Mouse (Mus musculus) heart, adult 2 months (tissue): Measurements from ENCODE around the gene Glt6d1. TPM values are rescaled to one million over a fixed set of nuclear protein-coding genes. Genes with fewer than 3 reads are reported as not detected.
A peak's percentile ranks its signal among the peaks of the same experiment; 100 is the strongest.
"Not testable (repeated sequence)": the region's sequence is repeated elsewhere in the genome, so short reads cannot be mapped to it uniquely, and the experiment has no call there.

ENCODE experiments used
- DNase-seq, 2 experiments: peaks; one replicate each; pipeline ENCODE4 v3.0.0; 2021
- H3K27ac ChIP-seq: fragments of 200-600 bp; 2 replicates; pipeline ENCODE4 v1.8.1; 2022
- H3K27me3 ChIP-seq: fragments of 200-500 bp; 2 replicates; pipeline ENCODE4 v1.6.1; 2012; ENCODE audit warnings: mild to moderate bottlenecking, low read length, inconsistent platforms, mixed read lengths; ENCODE audit not compliant: control insufficient read depth, insufficient read depth
- H3K36me3 ChIP-seq: fragments of 200-500 bp; 2 replicates; pipeline ENCODE4 v1.6.1; 2012; ENCODE audit warnings: low read length, inconsistent platforms; ENCODE audit not compliant: control insufficient read depth, insufficient read depth
- H3K4me1 ChIP-seq: fragments of 200-500 bp; 2 replicates; pipeline ENCODE4 v1.6.1; 2011; ENCODE audit warnings: low read length; ENCODE audit not compliant: control insufficient read depth, insufficient read depth
- H3K4me3 ChIP-seq: fragments of 200-600 bp; 2 replicates; pipeline ENCODE4 v1.8.1; 2022
- H3K79me2 ChIP-seq: fragments of 200-500 bp; replicated peaks from 2 replicates; pipeline ENCODE4 v1.6.1; 2012; ENCODE audit warnings: mild to moderate bottlenecking, inconsistent platforms, low read length, moderate library complexity, mixed read lengths; ENCODE audit not compliant: control insufficient read depth, insufficient read depth
- H3K9ac ChIP-seq: fragments of 200-500 bp; 2 replicates; pipeline ENCODE4 v1.6.1; 2012; ENCODE audit warnings: low read depth, mild to moderate bottlenecking, control low read depth, inconsistent platforms, low read length, mixed read lengths
- CTCF ChIP-seq: fragments of 200-600 bp; IDR thresholded peaks from 2 replicates; pipeline ENCODE4 v1.8.1; 2022; ENCODE audit warnings: antibody characterized with exemption, mild to moderate bottlenecking, moderate library complexity
- EP300 ChIP-seq: fragments of 200-500 bp; IDR thresholded peaks from 2 replicates; pipeline ENCODE4 v1.6.1; 2011; ENCODE audit warnings: low read depth, low read length, control low read depth; ENCODE audit not compliant: insufficient read depth
- POLR2A ChIP-seq: fragments of 200-500 bp; IDR thresholded peaks from 2 replicates; pipeline ENCODE4 v1.6.1; 2011; ENCODE audit warnings: mild to moderate bottlenecking, low read depth, low read length, control low read depth; ENCODE audit not compliant: insufficient read depth
- WGBS: fragments of 180-500 bp; shearing (Covaris S2); methylation state at CpG from one replicate; pipeline ENCODE4 v1.1.7; 2018; 5-methylcytosine and 5-hydroxymethylcytosine counted together
- intact Hi-C: fragments of 180-260 bp; cut with DNase I; formaldehyde crosslinking; loops from one replicate; pipeline ENCODE4 v1.15.1; 2025
- long read RNA-seq: library from polyadenylated mRNA; stranded (forward); transcript quantifications from one replicate; pipeline ENCODE4 v2.0.0, GENCODE M21; 2021
- polyA plus RNA-seq: library from polyadenylated mRNA; depleted of rRNA; stranded (reverse); fragments of >200 nt; gene quantifications from 2 replicates; pipeline ENCODE4 v1.2.3, GENCODE M21; 2012; rRNA removed
- total RNA-seq, 2 experiments: library from RNA; stranded (reverse); gene quantifications; 2 replicates each; pipeline ENCODE4 v1.2.3; 2021

Glt6d1 gene
- total RNA-seq: not detected
- not detected in 2 replicates for polyA plus RNA-seq
- long read RNA-seq: 0 reads

GRCm38 (mm10) chr2:25815748-25816147 lies at the start of gene Glt6d1:
TSS of gene Glt6d1 (minus strand) at chr2:25815848.
- DNase-seq, H3K4me1 ChIP-seq, intact Hi-C loops, H3K4me3 ChIP-seq, H3K36me3 ChIP-seq, H3K27ac ChIP-seq, H3K9ac ChIP-seq, H3K27me3 ChIP-seq, H3K79me2 ChIP-seq: not testable (repeated sequence)
- WGBS: 65% methylated on average over 1 of the region's 1 CpGs

GRCm38 (mm10) chr2:25865412-25865811 lies 49.8 kb upstream of the Glt6d1 start:
- H3K27ac ChIP-seq: no peak overlapping the region
- no peak overlapping the region for H3K4me3 ChIP-seq
- 7% methylated on average over 4 of the region's 4 CpGs for WGBS
- TF ChIP-seq CTCF: peak; percentile 28
- no peak for TF ChIP-seq POLR2A
- TF ChIP-seq EP300: no peak
- intact Hi-C loops: no loop called here
- H3K9ac ChIP-seq: no peak overlapping the region
- no peaks in the 10 kb centered on the region for H3K79me2 ChIP-seq
- peaks cover 5% of the 10 kb centered on the region for H3K27me3 ChIP-seq
- no peak for DNase-seq
- no peaks in the 10 kb centered on the region; the same call in 1 of the 2 replicates for H3K4me1 ChIP-seq
- no peaks in the 10 kb centered on the region for H3K36me3 ChIP-seq

GRCm38 (mm10) chr2:25864230-25864629 lies 48.6 kb upstream of the Glt6d1 start:
- intact Hi-C loops: no loop called here
- Histone ChIP-seq H3K36me3 (no peaks in the 10 kb centered on the region), H3K27ac (no peak overlapping the region), H3K4me3 (no peak overlapping the region), H3K27me3 (peaks cover 5% of the 10 kb centered on the region), H3K4me1 (no peaks in the 10 kb centered on the region; the same call in 1 of the 2 replicates), H3K9ac (no peak overlapping the region), H3K79me2 (no peaks in the 10 kb centered on the region)
- 5% methylated on average over 18 of the region's 18 CpGs for WGBS
- no peak for TF ChIP-seq EP300
- no peak for TF ChIP-seq POLR2A
- TF ChIP-seq CTCF: no peak
- DNase-seq: no peak

- Histone ChIP-seq H3K4me3 (no peak within 1 kb of the TSS), H3K9ac (no peak within 1 kb of the TSS), H3K27me3 (peaks cover 5% of the 10 kb centered on the region), H3K79me2 (no peaks in the 10 kb centered on the region), H3K36me3 (no peaks in the 10 kb centered on the region), H3K4me1 (no peaks in the 10 kb centered on the region; the same call in 1 of the 2 replicates), H3K27ac (no peak within 1 kb of the TSS)
- peak in 1 of 2 experiments; percentile 31 for DNase-seq
- intact Hi-C loops: no loop called here
- TF ChIP-seq POLR2A: no peak
- WGBS: 2% methylated on average over 48 of the region's 53 CpGs
Observed at GRCm38 (mm10) chr2:25863337-25864131, 47.9 kb upstream of the Glt6d1 start, which contains the start of gene Kcnt1. TSS of gene Kcnt1 (plus strand) at chr2:25863734.

GRCm38 (mm10) chr2:25862696-25863270 lies 47.1 kb upstream of the Glt6d1 start:
- Histone ChIP-seq H3K27ac (no peak overlapping the region), H3K79me2 (no peaks in the 10 kb centered on the region), H3K4me1 (no peaks in the 10 kb centered on the region; the same call in 1 of the 2 replicates), H3K36me3 (no peaks in the 10 kb centered on the region), H3K9ac (no peak overlapping the region), H3K27me3 (peaks cover 5% of the 10 kb centered on the region), H3K4me3 (no peak overlapping the region)
- no peak for DNase-seq
- TF ChIP-seq POLR2A (no peak), EP300 (no peak), CTCF (no peak)
- intact Hi-C loops: no loop called here
- WGBS: 55% methylated on average over 5 of the region's 5 CpGs

GRCm38 (mm10) chr2:25862038-25862437 lies 46.4 kb upstream of the Glt6d1 start:
- 78% methylated on average over 2 of the region's 2 CpGs for WGBS
- Histone ChIP-seq H3K27me3 (peaks cover 5% of the 10 kb centered on the region), H3K9ac (no peak overlapping the region), H3K27ac (no peak overlapping the region), H3K4me3 (no peak overlapping the region), H3K4me1 (no peaks in the 10 kb centered on the region; the same call in 1 of the 2 replicates), H3K79me2 (no peaks in the 10 kb centered on the region), H3K36me3 (no peaks in the 10 kb centered on the region)
- no peak for DNase-seq
- intact Hi-C loops: no loop called here
- no peak for TF ChIP-seq EP300
- no peak for TF ChIP-seq CTCF
- no peak for TF ChIP-seq POLR2A
